Mouse (Mus musculus) ES-E14 (cell line): Measurements from ENCODE around the gene Shb.

Experiments used
- CHD2 ChIP-seq: IDR thresholded peaks from 2 replicates; pipeline ENCODE4 v1.6.1; 2014; ENCODE audit warnings: mild to moderate bottlenecking, low read depth, low read length, inconsistent platforms
- HCFC1 ChIP-seq: IDR thresholded peaks from 2 replicates; pipeline ENCODE4 v1.6.1; 2012; ENCODE audit warnings: low read length, inconsistent platforms, borderline replicate concordance; ENCODE audit not compliant: insufficient read depth
- MAFK ChIP-seq: IDR thresholded peaks from 2 replicates; pipeline ENCODE4 v1.6.1; 2014; ENCODE audit warnings: mild to moderate bottlenecking, low read depth, low read length, inconsistent platforms; ENCODE audit not compliant: insufficient read depth
- ZC3H11A ChIP-seq: IDR thresholded peaks from 2 replicates; pipeline ENCODE4 v1.6.1; 2012; ENCODE audit warnings: low read depth, mild to moderate bottlenecking, inconsistent platforms, low read length, borderline replicate concordance
- ZNF384 ChIP-seq: IDR thresholded peaks from 2 replicates; pipeline ENCODE4 v1.6.1; 2012; ENCODE audit warnings: low read depth, low read length, inconsistent platforms

- TF ChIP-seq CHD2 (no peak), ZNF384 (no peak), HCFC1 (no peak), ZC3H11A (no peak), MAFK (no peak)
Observed at GRCm38 (mm10) chr4:45520375-45520774, 11.9 kb downstream of the Shb start.
